Mouse (Mus musculus): ENCODE data around the gene Zranb3. TPM values are rescaled to one million over a fixed set of nuclear protein-coding genes. Genes with fewer than 3 reads are reported as not detected.

The Zranb3 gene
- polyA plus RNA-seq, 1 experiment from 2014 or later = 5.7 TPM

DNA sequence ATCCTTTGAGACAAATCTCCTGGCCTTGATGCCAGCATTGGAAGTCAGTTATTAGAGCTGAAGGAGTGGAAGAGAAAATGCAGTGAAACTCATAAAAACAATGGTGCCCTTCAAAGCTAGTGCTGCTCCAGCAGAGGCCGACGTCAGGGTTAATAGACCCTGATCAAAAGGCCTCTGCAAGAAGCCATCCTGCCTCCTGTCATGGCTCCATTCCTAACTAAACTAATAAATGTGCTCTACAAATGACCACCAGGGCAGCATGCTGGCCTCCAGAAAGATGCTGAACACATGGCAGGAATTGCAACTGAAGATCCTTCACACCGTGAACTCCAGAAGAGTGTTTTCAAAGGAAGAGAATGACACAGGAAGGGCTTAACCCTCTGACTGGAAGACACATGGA lies 117.5 kb downstream of the Zranb3 start:
- H3K9ac ChIP-seq = no peak overlapping the region
- H3K4me3 ChIP-seq = no peak overlapping the region
- H3K36me3 ChIP-seq = peaks cover 2% of the 10 kb centered on the region; the same call in 1 of the 2 replicates
- H3K4me1 ChIP-seq = peaks cover 12% of the 10 kb centered on the region
- 56% methylated on average over 3 of the region's 3 CpGs for WGBS
- no peaks in the 10 kb centered on the region for H3K27me3 ChIP-seq (replicated peaks)
- H3K9me3 ChIP-seq = no peaks in the 10 kb centered on the region
- no peak overlapping the region for H3K4me2 ChIP-seq
- H3K27ac ChIP-seq (replicated peaks) = no peak overlapping the region
- ATAC-seq (ENCODE audit: extremely low read depth, insufficient number of reproducible peaks, low FRiP score, low TSS enrichment) = no peak

DNA sequence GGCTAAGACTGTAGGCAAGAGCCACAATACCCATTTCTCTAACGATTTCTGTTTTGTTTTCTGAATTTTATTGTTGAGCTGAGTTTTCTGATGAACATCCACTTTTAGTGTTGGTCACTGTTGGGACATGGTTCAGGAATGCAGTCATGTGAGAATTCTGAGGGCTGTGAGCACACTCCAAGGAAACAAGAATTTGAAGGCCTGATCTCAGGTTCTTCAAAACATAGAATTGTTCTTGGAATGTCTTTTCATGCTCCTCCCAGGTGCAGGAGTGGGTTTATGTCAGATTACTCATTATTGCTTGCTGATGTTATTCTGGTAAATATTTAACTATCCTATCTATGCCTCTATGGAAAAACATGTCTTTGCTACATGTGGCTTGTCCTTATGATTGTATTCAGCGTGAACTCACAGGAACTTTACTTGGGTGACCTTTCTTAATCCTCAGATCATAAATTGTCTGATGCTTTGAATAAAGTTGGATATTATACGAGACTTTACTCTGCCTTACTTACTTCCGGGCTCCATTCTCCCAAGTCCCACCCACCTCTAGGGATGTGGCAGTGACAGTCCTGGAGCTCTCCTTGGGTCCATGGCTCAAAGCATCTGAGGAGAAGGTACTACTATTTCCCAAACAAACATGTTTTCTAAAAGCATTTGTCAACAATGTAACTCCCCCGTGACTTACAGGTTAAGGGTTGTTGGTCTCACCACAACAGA lies 119.4 kb downstream of the Zranb3 start:
- H3K27me3 ChIP-seq (replicated peaks) = no peaks in the 10 kb centered on the region
- H3K9ac ChIP-seq = no peak overlapping the region
- H3K4me1 ChIP-seq = no peaks in the 10 kb centered on the region
- H3K9me3 ChIP-seq = no peaks in the 10 kb centered on the region
- H3K36me3 ChIP-seq = peaks cover 2% of the 10 kb centered on the region; the same call in 1 of the 2 replicates
- ATAC-seq (ENCODE audit: extremely low read depth, insufficient number of reproducible peaks, low FRiP score, low TSS enrichment) = no peak
- WGBS = 83% methylated on average over 5 of the region's 5 CpGs
- H3K4me2 ChIP-seq = no peak overlapping the region
- H3K27ac ChIP-seq (replicated peaks) = no peak overlapping the region
- H3K4me3 ChIP-seq = no peak overlapping the region

DNA sequence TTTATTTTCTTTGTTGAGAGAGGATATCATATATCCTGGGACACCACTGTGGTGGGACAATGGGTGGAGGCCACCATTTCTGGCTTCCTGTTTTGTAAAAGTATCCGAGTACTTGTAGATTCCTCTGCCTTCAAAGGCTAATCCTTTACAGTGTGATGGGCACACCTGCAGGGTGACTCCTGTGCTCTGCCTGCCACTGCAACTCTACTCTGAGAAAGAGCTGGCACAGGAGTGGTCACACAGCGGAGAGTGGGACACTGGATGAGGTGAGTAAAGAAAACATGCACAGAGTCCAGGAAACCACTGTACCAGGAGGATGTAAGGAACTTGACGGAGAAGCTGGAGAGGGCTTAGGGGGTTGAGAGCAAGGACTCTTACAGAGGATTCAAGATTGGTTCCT lies 120.6 kb downstream of the Zranb3 start:
- Histone ChIP-seq H3K9ac (no peak overlapping the region), H3K4me3 (no peak overlapping the region), H3K4me1 (no peaks in the 10 kb centered on the region), H3K27ac (replicated peaks) (no peak overlapping the region), H3K9me3 (no peaks in the 10 kb centered on the region), H3K4me2 (no peak overlapping the region), H3K36me3 (no peaks in the 10 kb centered on the region), H3K27me3 (replicated peaks) (no peaks in the 10 kb centered on the region)
- no peak for ATAC-seq (ENCODE audit: extremely low read depth, insufficient number of reproducible peaks, low FRiP score, low TSS enrichment)
- 74% methylated on average over 3 of the region's 3 CpGs for WGBS

DNA sequence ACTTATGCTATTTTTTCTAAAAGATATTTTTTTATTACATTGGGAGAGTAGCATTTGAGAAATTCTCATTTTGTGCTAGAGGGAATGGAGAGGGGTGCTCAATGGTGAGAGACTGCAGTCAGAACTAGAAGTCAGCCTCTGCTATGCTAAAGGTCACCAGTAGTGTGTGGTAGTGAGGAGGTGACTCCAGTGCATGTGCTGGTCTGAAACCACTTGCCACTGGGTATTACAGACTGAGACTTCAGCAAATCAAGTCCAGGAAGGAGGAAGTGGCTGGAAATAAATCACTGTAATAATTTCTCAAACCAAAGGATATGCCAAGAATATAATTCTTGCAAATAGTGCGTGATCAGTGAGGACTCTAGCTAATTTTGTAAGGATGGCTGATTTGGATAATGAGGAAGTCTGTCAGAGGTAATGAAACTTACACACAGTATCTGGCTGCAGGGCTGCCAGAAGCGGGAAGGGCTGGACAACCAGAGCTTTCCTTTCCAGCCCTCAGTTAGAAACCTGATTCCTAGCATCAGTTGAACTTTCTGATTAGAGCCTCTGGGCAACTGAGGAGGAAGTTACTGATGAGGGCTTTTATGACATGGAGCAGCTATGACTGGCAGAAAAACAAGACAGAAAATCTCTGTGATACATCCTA lies 121.8 kb downstream of the Zranb3 start:
- no peaks in the 10 kb centered on the region for H3K27me3 ChIP-seq (replicated peaks)
- ATAC-seq (ENCODE audit: extremely low read depth, insufficient number of reproducible peaks, low FRiP score, low TSS enrichment) = no peak
- H3K27ac ChIP-seq (replicated peaks) = 0 out of 2 replicates have a peak overlapping the region, but pooled peaks have one; percentile 39
- no peaks in the 10 kb centered on the region for H3K36me3 ChIP-seq
- no peaks in the 10 kb centered on the region for H3K9me3 ChIP-seq
- H3K4me1 ChIP-seq = no peaks in the 10 kb centered on the region
- no peak overlapping the region for H3K9ac ChIP-seq
- 64% methylated on average over 2 of the region's 2 CpGs for WGBS
- H3K4me3 ChIP-seq = no peak overlapping the region
- no peak overlapping the region for H3K4me2 ChIP-seq

DNA sequence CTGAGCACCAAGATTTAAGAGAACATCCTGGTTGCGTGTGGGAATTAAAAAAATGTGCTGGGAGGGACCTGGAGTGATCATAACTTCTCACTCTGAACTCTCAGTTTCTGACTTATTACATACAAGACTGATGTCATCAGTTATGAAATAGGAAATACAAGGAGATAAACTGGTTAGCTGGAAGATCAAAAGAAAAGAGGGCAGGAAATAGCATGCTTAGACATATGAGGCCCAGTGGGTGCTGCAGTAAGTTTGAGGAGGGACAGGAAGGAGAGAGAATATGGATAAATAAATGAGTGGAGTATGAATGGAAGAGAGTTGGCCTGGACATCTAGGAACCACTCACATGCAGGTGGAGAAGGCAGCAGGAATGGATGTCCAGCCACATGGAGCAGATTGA lies 124.7 kb downstream of the Zranb3 start:
- ATAC-seq (ENCODE audit: extremely low read depth, insufficient number of reproducible peaks, low FRiP score, low TSS enrichment) = no peak
- no peaks in the 10 kb centered on the region for H3K4me1 ChIP-seq
- WGBS = 88% methylated on average over 1 of the region's 1 CpGs

DNA sequence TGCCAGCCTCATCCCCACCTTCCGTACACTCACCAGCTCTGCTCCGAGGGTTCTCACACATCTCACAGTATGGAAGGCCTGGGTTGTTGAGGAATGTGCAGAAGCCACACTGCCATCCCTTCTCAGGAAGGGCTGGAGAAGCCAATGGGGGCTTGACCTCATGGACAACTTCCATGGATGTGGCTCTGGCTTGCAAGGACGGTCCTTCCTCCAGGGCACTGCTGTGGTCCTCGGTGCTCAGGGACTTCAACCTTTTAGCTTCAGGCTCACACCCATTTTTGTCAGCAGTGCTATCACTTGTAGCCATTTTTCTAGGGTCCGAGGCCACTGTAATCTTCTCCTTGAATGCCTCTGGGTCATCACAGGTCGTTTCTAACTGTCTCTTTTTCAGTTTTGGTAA lies 126.7 kb downstream of the Zranb3 start:
- no peaks in the 10 kb centered on the region for H3K9me3 ChIP-seq
- H3K27ac ChIP-seq (replicated peaks) = no peak overlapping the region
- H3K27me3 ChIP-seq (replicated peaks) = no peaks in the 10 kb centered on the region
- H3K4me3 ChIP-seq = no peak overlapping the region
- H3K4me2 ChIP-seq = no peak overlapping the region
- ATAC-seq (ENCODE audit: extremely low read depth, insufficient number of reproducible peaks, low FRiP score, low TSS enrichment) = no peak
- 81% methylated on average over 6 of the region's 6 CpGs for WGBS
- peaks cover 8% of the 10 kb centered on the region; the same call in 1 of the 2 replicates for H3K36me3 ChIP-seq
- H3K9ac ChIP-seq = no peak overlapping the region
- no peaks in the 10 kb centered on the region for H3K4me1 ChIP-seq

More for the DNA sequence above, 124.7 kb downstream of the Zranb3 start:
- Histone ChIP-seq H3K36me3 (no peaks in the 10 kb centered on the region), H3K9me3 (no peaks in the 10 kb centered on the region), H3K4me2 (no peak overlapping the region), H3K9ac (no peak overlapping the region), H3K27ac (replicated peaks) (no peak overlapping the region), H3K27me3 (replicated peaks) (no peaks in the 10 kb centered on the region), H3K4me3 (no peak overlapping the region)

DNA sequence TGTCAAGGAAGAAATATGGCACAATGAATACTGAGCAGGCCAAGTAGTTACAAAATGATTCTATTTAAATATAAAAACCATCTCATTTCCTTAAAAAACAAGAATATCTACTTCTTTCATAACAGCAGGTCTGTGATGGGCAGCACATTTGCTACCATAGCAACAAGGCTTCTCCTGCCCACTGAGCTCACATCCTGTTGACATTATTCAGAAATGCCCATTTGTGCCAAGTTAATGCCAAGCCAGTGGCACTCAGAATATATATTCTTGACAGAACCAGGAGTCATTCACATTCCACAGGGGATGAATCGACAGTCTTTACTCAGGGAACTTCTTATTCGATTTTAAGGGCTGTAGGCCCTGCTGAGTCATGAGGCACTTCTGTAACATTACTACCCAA lies 127.2 kb downstream of the Zranb3 start:
- no peak for ATAC-seq (ENCODE audit: extremely low read depth, insufficient number of reproducible peaks, low FRiP score, low TSS enrichment)
- no peak overlapping the region for H3K9ac ChIP-seq
- no peak overlapping the region for H3K4me2 ChIP-seq
- H3K27ac ChIP-seq (replicated peaks) = no peak overlapping the region
- H3K36me3 ChIP-seq = peaks cover 11% of the 10 kb centered on the region; the same call in 1 of the 2 replicates
- no peaks in the 10 kb centered on the region for H3K9me3 ChIP-seq
- no peaks in the 10 kb centered on the region for H3K27me3 ChIP-seq (replicated peaks)
- H3K4me3 ChIP-seq = no peak overlapping the region
- H3K4me1 ChIP-seq = no peaks in the 10 kb centered on the region
- WGBS = 68% methylated on average over 2 of the region's 2 CpGs

DNA sequence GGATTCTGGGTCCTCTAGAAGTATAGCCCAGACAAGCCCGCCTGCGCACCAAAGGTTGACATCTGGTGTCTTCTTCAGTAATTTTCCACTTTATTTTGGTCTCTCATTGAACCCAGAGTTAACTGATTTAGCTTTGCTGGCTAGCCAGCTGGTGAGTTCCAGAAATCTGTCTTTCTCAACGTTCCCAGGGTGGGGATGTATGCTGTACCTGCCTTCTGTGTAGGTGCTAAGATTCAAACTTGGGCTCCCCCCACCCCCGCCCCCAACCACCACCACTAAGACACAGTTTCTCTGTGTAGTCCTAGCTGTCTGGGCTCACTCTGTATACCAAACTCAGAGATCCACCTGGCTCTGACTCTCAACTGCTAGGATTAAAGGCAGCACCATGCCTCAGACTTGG lies 128.8 kb downstream of the Zranb3 start:
- no peak overlapping the region for H3K4me3 ChIP-seq
- no peaks in the 10 kb centered on the region for H3K9me3 ChIP-seq
- H3K4me1 ChIP-seq = no peaks in the 10 kb centered on the region
- peaks cover 19% of the 10 kb centered on the region for H3K36me3 ChIP-seq
- no peak overlapping the region for H3K9ac ChIP-seq
- no peaks in the 10 kb centered on the region for H3K27me3 ChIP-seq (replicated peaks)
- ATAC-seq (ENCODE audit: extremely low read depth, insufficient number of reproducible peaks, low FRiP score, low TSS enrichment) = no peak
- 82% methylated on average over 4 of the region's 4 CpGs for WGBS
- no peak overlapping the region for H3K27ac ChIP-seq (replicated peaks)
- H3K4me2 ChIP-seq = no peak overlapping the region

DNA sequence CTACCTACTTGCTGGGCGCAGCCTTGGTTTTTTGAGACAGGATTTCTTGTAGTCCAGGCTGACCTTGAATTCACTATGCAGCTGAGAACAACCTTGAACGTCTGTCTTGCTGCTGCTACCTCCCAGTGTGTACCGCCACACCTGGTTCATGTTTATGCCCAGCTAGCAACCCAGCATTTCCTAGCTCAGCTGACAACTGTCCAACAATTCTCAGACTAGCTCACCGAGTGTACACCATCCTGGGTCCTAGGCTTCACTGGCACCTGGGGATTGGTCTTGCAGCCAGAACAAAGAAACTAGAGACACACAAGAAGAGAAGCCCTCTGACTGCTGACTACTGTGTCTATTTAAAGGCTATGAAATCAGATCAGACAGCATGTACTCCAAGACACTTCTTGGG lies 132.0 kb downstream of the Zranb3 start:
- WGBS = 74% methylated on average over 4 of the region's 4 CpGs
- Histone ChIP-seq H3K4me2 (no peak overlapping the region), H3K4me1 (no peaks in the 10 kb centered on the region), H3K27me3 (replicated peaks) (no peaks in the 10 kb centered on the region), H3K27ac (replicated peaks) (no peak overlapping the region), H3K36me3 (peaks cover 19% of the 10 kb centered on the region), H3K9ac (no peak overlapping the region), H3K4me3 (no peak overlapping the region), H3K9me3 (no peaks in the 10 kb centered on the region)
- no peak for ATAC-seq (ENCODE audit: extremely low read depth, insufficient number of reproducible peaks, low FRiP score, low TSS enrichment)

DNA sequence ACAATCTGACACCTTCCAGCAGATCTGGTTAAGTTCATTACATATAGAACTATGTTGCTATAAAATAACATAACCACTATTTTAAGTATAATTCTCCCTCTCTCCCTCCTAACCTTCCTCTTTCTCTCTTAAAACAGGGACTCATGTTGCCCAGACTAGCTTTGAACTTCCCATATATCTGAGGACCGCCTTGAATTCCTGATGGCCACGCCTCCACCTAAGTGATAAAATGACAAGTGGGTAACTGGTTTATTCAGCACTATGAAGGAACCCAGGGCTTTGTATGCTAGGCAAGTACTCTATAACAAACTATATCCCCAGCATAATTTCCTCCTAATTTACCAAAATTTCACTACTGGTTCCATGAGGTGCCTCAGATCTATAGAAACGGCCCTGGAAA lies 139.5 kb downstream of the Zranb3 start:
- WGBS = 71% methylated on average over 3 of the region's 3 CpGs
- H3K27me3 ChIP-seq (replicated peaks) = no peaks in the 10 kb centered on the region
- H3K36me3 ChIP-seq = peaks cover 22% of the 10 kb centered on the region; the same call in 1 of the 2 replicates
- H3K9ac ChIP-seq = no peak overlapping the region
- no peak overlapping the region for H3K27ac ChIP-seq (replicated peaks)
- H3K4me3 ChIP-seq = no peak overlapping the region
- H3K4me1 ChIP-seq = peaks cover 41% of the 10 kb centered on the region
- no peak overlapping the region for H3K4me2 ChIP-seq
- H3K9me3 ChIP-seq = no peaks in the 10 kb centered on the region
- ATAC-seq (ENCODE audit: extremely low read depth, insufficient number of reproducible peaks, low FRiP score, low TSS enrichment) = no peak

DNA sequence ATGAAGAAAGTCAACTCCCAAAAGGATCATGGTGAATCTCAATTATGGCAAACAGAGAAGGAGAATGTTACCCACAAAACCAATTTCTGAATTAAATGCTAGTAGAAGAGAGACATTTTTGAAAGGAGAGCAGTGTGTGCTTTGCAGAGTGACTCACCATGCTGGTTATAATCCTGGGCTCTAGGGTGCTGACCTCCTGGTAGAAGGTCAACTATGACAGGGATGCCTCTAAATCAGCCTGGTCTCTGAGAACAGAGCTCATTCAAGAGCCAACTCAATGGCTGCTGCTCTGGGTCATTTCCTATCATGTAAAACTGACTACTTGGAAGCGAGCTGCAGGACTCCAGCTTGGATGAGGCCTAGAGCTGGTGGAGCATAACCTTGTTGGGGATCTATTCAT lies 141.7 kb downstream of the Zranb3 start:
- H3K27ac ChIP-seq (replicated peaks) = no peak overlapping the region
- no peak for ATAC-seq (ENCODE audit: extremely low read depth, insufficient number of reproducible peaks, low FRiP score, low TSS enrichment)
- 80% methylated on average over 1 of the region's 1 CpGs for WGBS
- H3K9ac ChIP-seq = no peak overlapping the region
- H3K9me3 ChIP-seq = no peaks in the 10 kb centered on the region
- peaks cover 26% of the 10 kb centered on the region for H3K36me3 ChIP-seq
- no peak overlapping the region for H3K4me2 ChIP-seq
- no peaks in the 10 kb centered on the region for H3K27me3 ChIP-seq (replicated peaks)
- H3K4me3 ChIP-seq = no peak overlapping the region
- peaks cover 41% of the 10 kb centered on the region for H3K4me1 ChIP-seq

DNA sequence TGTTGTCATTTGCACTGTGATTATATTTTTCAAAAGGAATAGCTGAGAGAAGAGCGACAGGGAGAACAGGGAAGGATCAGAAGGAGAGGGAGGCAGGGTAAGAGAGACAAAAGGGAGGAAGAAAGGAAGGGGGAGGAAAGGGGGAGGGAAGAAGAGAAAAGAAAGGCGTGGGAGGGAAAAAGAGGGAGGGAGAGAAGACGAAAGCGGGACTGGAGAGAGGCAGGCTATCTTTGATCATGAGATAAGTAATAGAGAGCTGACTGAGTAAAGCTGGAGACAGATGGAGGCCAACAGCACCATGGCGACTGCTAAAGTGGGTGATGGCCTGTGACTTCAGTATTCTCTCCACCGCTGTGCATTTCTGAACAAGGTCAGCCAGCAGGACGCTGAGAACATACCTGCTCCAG lies 143.5 kb downstream of the Zranb3 start:
- H3K4me1 ChIP-seq = peaks cover 31% of the 10 kb centered on the region
- H3K9ac ChIP-seq = no peak overlapping the region
- peak overlapping the region; percentile 19; the same call in 1 of the 2 replicates for H3K4me2 ChIP-seq
- no peak overlapping the region for H3K4me3 ChIP-seq
- no peaks in the 10 kb centered on the region for H3K27me3 ChIP-seq (replicated peaks)
- ATAC-seq (ENCODE audit: extremely low read depth, insufficient number of reproducible peaks, low FRiP score, low TSS enrichment) = no peak
- WGBS = 36% methylated on average over 7 of the region's 7 CpGs
- peak overlapping the region; percentile 73 for H3K27ac ChIP-seq (replicated peaks)
- H3K9me3 ChIP-seq = no peaks in the 10 kb centered on the region
- H3K36me3 ChIP-seq = peaks cover 28% of the 10 kb centered on the region

Measured in heart, embryonic 13.5 days (tissue).